Mouse (Mus musculus) stomach, postnatal 0 days (tissue): ENCODE results near the gene Rasgef1b.

ENCODE experiments used
- CTCF ChIP-seq: IDR thresholded peaks from 2 replicates; pipeline ENCODE4 v1.5.1; 2016; ENCODE audit warnings: antibody characterized with exemption, low read depth, mild to moderate bottlenecking, moderate library complexity
- EP300 ChIP-seq: optimal IDR thresholded peaks from 2 replicates; pipeline ENCODE3; 2016; ENCODE audit warnings: antibody characterized with exemption

GRCm38 (mm10) chr5:99385737-99386136, 343.1 kb downstream of the Rasgef1b start:
- TF ChIP-seq CTCF (no peak), EP300 (no peak)
